Mouse (Mus musculus) bone marrow macrophage, adult 2 months (primary cell): Measurements from ENCODE around the gene Atcay. TPM values are rescaled to one million over a fixed set of nuclear protein-coding genes. Genes with fewer than 3 reads are reported as not detected.

Source experiments
- H3K27ac ChIP-seq: 2 replicates; pipeline ENCODE4 v1.5.1; 2012; ENCODE audit warnings: low read depth, low read length; ENCODE audit not compliant: insufficient read depth
- H3K4me1 ChIP-seq: 2 replicates; pipeline ENCODE4 v1.6.1; 2012; ENCODE audit warnings: low read length; ENCODE audit not compliant: control insufficient read depth, insufficient read depth
- H3K4me3 ChIP-seq: 2 replicates; pipeline ENCODE4 v1.5.1; 2012; ENCODE audit warnings: mild to moderate bottlenecking, low read length, moderate library complexity; ENCODE audit not compliant: insufficient read depth
- CTCF ChIP-seq: IDR thresholded peaks from 2 replicates; pipeline ENCODE4 v1.5.1; 2012; ENCODE audit warnings: low read depth, mild to moderate bottlenecking, low read length, moderate library complexity
- POLR2A ChIP-seq: IDR thresholded peaks from 2 replicates; pipeline ENCODE4 v1.6.1; 2012; ENCODE audit warnings: mild to moderate bottlenecking, low read depth, low read length, borderline replicate concordance
- polyA plus RNA-seq: library from polyadenylated mRNA; stranded (reverse); fragments of >200 nt; gene quantifications from 2 replicates; pipeline ENCODE4 v1.2.4, GENCODE M21; 2012; ENCODE audit not compliant: missing spikeins, insufficient read depth, insufficient read length

Gene Atcay
- not detected in 2 replicates for polyA plus RNA-seq

DNA sequence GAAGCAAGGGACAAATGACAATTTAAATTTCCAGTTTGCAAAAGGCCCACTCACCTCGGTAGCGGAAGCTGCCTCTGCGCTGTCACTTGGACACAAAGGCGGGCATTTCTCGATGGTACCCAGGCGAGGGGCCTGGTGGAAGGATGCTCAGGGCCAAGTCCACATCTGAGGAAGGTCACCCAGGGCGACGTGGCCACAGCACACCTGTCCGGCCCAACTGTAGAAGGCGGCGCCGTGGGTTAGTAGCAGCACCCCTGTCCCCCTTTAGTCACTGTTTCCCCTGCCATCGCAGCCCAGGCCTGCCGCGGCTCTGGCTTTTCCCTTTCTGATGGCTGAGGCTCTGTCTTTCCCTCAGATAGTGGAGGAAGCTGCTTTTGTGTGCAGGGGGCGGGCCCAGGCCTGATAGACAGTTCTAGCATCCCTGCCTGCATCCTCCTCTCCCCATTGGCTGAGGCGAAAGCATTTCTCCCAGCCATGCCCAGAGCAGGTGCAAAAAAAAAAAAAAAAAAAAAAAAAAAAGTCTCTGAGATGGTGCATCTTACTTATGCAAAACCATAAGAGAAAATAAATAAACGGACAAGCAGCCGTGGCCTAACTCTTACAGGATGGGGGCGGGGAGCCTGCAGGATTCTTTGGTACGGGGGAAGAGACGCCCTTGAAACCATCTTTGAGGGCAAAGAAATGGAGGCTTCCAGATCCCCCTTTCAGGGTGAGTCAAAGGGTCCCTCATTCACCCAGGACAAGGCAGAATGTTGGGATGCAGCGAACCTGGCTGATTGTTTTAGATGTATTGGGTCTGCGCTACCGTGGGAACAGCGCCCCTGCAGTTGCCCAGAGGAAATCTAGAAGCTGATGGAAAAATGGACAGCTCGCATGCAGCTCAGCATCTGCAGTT, at the start of gene Atcay:
Gene Atcay (minus strand): TSS at position 396 of the 895 bp plus-strand sequence.
- no peak within 1 kb of the TSS for H3K27ac ChIP-seq
- no peak within 1 kb of the TSS for H3K4me3 ChIP-seq
- TF ChIP-seq POLR2A = no peak
- TF ChIP-seq CTCF = peak; percentile 33
- H3K4me1 ChIP-seq = peaks cover 5% of the 10 kb centered on the region

DNA sequence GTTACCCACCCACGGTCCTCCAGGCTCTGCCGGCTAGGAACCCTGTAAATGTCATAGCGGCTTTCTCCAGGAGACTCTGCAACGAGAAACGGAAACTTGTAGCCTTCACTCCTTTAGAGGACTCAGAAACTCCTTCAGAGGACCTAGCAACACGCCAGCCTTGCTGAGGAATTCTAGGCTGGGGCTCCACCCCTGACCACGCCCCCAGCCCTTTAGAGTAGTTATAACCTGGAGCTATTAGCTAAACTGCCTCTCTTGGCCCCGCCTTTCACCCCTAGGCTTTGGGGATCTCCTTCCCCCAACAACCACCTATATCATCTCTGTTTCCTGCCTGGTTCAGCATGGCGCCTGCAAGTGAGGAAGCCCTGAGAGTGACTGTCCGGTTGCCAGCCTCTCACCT, 48.9 kb upstream of the Atcay start:
- TF ChIP-seq CTCF (no peak), POLR2A (no peak)
- Histone ChIP-seq H3K4me3 (no peak overlapping the region), H3K4me1 (no peaks in the 10 kb centered on the region), H3K27ac (no peak overlapping the region)

DNA sequence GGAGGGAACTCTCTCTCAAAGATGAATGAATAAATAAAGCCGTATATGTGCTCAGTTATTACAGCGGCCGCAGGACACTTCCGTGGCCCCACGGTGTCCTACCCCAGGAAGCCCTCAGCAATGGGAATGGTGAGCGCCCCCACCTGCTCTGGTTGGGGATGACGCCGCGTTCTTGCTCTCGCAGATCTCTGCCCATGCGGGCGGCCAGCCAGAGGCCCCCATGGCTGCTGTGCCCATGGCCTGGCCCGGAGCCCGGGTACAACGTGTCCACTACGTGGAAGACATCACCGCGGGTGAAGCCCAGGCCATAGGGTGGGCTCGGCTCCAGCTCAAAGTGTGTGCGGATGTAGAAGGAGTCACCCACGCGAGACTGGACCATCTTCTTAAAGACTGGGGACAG, 47.0 kb upstream of the Atcay start:
- Histone ChIP-seq H3K27ac (no peak overlapping the region), H3K4me1 (no peaks in the 10 kb centered on the region), H3K4me3 (no peak overlapping the region)
- TF ChIP-seq POLR2A (no peak), CTCF (no peak)

GRCm38 (mm10) chr10:81273842-81274241, 43.2 kb upstream of the Atcay start:
- no peak for TF ChIP-seq POLR2A
- TF ChIP-seq CTCF = no peak
- H3K4me1 ChIP-seq = peaks cover 4% of the 10 kb centered on the region; the same call in 1 of the 2 replicates
- H3K27ac ChIP-seq = no peak overlapping the region
- H3K4me3 ChIP-seq = no peak overlapping the region

DNA sequence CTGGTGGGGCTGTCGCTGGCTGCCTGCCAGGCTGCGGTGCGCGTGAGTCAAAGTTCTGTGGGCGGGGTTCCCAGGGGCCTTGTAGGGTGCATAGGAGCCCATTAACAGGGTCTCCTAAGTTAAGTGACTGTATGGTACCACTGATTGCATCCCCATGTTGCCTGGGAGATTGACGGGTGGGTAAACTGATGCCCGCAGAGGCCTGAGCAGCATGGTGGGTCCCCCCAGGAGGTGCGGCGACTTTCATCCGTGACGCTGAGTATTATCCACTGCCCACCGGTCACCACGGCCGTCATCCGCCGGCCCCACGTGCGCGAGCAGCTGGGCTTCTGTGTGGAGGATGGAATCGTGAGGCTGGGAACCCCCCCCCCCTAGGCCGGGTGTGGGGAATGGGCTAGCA, 41.7 kb upstream of the Atcay start:
- H3K27ac ChIP-seq = no peak overlapping the region
- TF ChIP-seq POLR2A (no peak), CTCF (no peak)
- H3K4me3 ChIP-seq = no peak overlapping the region
- peaks cover 4% of the 10 kb centered on the region; the same call in 1 of the 2 replicates for H3K4me1 ChIP-seq

DNA sequence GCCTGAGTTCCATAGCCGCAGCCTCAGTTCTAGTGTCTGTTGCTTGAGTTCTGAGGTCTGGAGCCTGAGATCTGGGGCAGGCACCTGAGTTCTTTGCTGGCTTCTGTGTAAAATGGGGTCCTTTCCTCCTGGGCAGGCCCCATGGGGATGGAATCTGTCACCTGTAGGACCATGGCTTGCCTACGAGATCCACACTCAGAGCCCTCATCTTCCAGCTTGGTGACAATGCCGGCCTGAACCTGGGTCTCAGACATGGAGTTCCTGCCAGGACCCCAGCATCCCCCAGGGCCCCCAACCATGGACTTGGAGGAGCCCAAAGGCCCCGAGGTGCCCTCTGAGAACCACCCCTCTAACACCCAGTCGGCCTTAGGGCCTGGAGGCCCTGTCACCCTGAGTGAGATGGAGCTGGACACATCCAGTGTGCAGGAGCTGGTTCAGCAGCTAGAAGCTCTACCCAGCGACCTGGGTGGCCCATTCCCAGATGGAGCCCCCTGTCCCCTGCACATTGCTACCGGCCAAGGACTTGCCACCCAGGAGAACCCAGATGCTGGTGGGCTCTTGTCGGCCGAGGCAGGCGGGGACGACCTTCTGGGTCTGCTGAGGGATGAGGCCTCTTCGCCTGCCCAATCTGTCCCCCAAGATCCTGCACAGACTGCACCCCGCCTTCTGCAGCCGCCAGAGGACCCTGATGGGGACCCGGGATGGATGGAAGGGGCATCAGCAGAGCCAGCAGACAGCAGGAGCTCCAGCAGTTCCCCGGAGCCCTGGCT, 38.2 kb upstream of the Atcay start:
- no peak for TF ChIP-seq POLR2A
- TF ChIP-seq CTCF = no peak
- Histone ChIP-seq H3K4me1 (peaks cover 11% of the 10 kb centered on the region), H3K4me3 (peak overlapping the region; percentile 68), H3K27ac (no peak overlapping the region)

- H3K4me3 ChIP-seq = peak overlapping the region; percentile 68
- peaks cover 11% of the 10 kb centered on the region for H3K4me1 ChIP-seq
- H3K27ac ChIP-seq = no peak overlapping the region
- TF ChIP-seq CTCF (no peak), POLR2A (no peak)
These were observed 37.4 kb upstream of the Atcay start for GRCm38 (mm10) chr10:81268056-81268455.

DNA sequence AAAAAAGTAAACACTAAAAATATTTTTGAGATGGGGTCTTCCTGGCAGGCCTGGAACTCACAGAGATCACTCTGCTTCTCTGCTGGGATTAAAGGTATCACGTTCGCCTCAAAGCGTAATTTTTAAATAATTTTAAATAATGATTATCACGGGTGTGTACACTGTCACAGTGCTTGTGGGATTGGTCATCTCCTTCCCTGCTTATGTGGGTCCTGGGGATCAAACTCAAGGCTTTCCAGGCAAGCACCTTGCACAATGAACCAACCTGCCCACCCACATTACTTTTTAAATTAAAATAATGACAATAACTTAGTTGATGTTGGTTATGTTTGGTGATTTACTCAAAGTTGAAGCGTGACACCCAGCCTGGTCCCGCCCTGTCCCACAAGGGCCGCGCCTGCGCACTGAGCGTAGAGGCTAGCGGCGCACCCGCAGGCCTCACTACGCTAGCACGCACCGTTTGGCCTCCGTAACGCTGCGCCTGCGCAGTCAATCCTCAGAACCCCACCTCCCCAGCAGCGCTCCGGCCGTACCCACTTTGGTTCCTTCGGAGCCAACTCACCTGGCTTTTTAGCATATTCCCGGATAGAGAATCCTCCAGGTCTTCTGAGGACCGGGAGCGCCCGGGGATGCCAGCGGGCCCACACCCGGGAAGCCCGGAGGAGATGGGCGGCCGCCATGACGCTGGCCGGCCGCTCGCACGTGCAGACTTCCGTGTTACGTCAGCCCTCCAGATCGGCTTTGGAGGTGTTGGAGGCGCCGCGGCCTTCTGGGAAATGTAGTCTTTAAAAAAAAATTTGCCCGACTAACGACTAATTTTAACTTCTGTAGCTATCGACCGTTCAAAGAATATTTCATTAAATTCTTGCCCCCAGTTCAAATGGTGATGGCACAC, 35.8 kb upstream of the Atcay start, which contains the start of the genes Mrpl54 and Apba3:
Gene Mrpl54 (minus strand): TSS at position 724 of the 895 bp plus-strand sequence.
Gene Apba3 (plus strand): TSS at position 750 of the 895 bp plus-strand sequence.
- Histone ChIP-seq H3K4me3 (peak within 1 kb of the TSS; percentile 70), H3K27ac (peak within 1 kb of the TSS; percentile 72), H3K4me1 (peaks cover 11% of the 10 kb centered on the region)
- TF ChIP-seq CTCF (no peak), POLR2A (no peak)

DNA sequence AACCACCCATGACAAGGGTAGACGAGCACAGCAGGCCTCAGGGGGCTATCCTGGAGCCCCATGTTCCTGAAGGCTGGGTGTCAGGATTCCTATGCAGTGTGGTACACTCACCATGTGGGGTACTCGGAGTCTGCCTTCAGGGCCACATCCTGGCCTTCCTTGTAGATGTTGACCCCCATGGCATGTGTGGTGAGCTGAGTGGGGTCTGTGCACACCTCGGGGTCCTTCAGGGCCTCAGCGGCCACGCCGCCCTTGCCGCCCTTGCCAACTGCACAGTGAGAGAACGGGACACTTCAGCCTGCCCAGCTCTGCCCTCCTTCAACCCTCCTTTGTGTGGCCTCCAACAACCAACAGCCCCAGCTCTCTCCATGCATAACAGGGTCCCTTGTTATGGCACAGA, 34.9 kb upstream of the Atcay start:
- TF ChIP-seq CTCF (no peak), POLR2A (no peak)
- no peak overlapping the region for H3K27ac ChIP-seq
- peaks cover 11% of the 10 kb centered on the region for H3K4me1 ChIP-seq
- peak overlapping the region; percentile 70 for H3K4me3 ChIP-seq
